Mouse (Mus musculus) bone marrow, adult 2 months (tissue): Measurements from ENCODE around the gene Rapgef3.

Experiments
- CTCF ChIP-seq: fragments of 200-500 bp; IDR thresholded peaks from 2 replicates; pipeline ENCODE4 v1.5.1; 2011; ENCODE audit warnings: low read length, control low read depth; ENCODE audit not compliant: control insufficient read depth, insufficient read depth
- POLR2A ChIP-seq: fragments of 200-500 bp; IDR thresholded peaks from 2 replicates; pipeline ENCODE4 v1.6.1; 2011; ENCODE audit warnings: low read depth, mild to moderate bottlenecking, control low read depth, low read length, borderline replicate concordance; ENCODE audit not compliant: control insufficient read depth

GRCm38 (mm10) chr15:97764532-97764931 is 3.2 kb downstream of the Rapgef3 start:
- TF ChIP-seq CTCF (no peak), POLR2A (no peak)
